Mouse (Mus musculus): ENCODE results near the gene Myod1.

Myod1 gene

DNA sequence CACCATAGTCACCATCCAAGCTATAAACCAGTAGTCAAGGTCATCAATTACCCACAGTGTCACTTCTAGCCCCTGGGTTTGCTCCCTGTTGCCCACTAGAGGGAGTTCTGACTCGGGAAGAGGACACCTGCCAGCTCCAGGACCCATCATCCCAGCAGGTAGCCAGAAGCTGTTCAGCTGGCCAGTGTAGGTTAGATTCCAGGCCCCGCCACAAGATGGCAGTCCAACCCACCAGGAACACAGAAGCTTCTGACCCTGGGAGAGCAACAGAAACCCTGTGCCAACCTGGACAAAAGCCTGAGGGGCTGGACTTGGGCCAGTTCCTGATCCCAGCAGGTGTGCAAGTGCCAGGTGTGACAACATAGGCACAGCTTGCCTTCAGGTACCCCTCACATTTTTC lies 16.8 kb downstream of the Myod1 start:
- DNase-seq (ENCODE audit: low spot score) = peak; percentile 86

DNA sequence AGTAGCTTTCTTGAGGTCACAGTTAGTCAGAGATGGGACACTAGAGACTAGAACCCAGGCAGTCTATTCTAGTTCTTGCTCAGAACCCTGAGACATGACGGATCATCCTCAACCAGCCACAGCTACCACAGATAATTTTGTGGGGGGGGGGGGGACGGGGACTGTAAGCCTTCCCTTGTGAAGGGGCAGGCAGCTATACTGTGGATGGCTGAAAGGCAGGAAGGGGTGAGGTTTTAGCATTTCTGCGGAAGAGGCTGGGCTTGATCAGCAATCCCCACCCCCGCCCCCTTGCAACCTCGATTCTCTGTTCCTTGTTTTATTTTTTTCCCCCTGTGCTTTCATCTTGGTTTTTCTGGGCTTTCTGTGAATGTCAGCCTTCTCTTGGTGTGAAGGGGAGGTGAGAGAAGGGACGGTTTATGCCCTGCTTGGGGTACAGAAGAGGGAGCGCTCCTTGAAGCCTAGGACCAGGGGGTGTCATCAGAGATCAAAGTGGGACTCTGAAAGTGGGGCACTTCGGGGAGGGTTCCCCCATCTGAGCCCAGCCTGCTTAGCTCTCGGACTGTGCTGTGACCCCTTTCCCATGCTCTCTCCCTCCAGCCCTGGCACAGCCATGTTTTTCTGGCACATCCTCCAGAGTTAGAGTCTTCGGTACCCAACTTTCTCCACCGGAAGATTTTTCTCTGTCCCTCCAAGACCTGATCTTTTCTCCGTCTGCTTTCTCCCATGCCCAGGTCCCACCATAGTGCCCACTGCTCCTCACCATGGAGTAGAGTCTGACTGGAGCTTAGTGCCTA lies 17.6 kb downstream of the Myod1 start:
- no peak for DNase-seq (ENCODE audit: low spot score)

DNA sequence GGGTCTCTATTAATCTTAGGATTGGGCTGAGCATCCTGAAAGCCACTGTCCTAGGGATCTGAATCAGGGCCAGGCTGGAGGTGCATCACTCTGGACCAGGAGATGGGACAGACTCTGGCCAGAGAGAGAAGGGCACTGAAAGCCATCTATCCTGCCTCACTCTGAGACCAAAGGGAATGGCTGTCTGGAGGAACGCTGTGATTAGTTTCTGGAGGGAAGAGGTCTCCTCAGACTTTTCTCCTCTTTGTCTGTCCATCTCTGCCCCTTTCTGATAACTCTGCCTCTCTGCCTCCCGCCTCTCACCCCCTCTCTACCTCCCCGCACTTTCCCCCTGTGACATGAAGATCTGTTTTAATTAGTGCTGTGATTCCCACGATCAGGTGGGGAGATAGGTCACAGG lies 18.7 kb downstream of the Myod1 start:
- no peak for DNase-seq (ENCODE audit: low spot score)

DNA sequence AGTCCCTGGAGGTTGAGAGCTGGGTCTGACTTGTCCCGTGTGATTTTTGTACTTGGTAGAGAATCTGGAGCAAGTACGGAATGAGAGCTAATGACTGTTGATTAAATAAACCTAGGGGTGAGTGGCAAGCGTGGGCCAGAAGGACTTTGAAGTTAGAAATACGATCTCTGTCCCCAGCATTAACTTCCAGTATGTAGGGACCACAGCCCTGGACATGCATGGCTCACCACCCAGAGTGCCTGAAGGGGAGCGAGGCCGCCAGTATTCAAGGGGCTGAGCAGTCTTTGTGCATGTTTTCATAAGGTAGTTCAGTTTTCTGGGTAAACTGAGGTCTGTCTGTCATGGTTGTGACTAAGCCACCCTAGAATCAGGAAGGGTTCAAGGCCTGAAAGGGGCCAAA lies 19.3 kb downstream of the Myod1 start:
- DNase-seq (ENCODE audit: low spot score) = peak; percentile 12

DNA sequence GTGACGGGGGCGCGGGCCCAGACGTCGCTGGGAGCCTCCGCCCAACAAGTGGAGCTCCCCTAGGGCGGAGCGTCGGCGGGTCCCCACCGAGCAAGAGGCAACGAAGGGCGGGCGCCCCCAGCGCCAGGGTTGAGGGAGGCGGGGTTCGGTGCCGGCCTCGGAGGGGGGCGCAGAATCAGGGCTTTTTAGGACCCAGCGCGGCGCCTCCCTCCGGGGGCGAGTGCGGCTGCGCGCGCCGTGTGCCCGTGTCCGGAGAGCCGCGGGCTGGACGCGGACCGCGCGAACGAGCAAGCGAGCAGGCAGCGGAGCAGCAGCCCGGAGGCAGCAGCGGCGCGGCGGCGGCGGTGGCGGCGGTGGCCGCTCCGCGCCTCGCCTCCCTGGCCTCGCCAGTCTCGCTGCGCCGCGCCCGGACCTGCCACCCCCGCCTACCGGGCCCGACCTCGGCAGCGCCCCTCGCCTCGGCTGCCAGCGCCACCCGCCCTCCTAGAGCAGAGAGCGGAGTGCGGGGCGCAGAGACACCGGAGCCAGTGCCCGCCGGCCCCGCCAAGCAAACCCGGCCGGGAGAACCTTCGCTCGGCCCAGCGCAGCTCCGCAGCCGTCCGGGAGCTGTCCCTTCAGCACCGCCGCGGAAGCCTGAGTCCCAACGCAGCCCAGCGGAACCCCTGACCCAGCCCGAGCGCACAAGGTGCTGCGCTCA lies 20.1 kb downstream of the Myod1 start, which contains the start of gene Kcnc1:
TSS of gene Kcnc1 (plus strand) at position 267 of the 697 bp plus-strand sequence.
- DNase-seq (ENCODE audit: low spot score) = peak; percentile 85

DNA sequence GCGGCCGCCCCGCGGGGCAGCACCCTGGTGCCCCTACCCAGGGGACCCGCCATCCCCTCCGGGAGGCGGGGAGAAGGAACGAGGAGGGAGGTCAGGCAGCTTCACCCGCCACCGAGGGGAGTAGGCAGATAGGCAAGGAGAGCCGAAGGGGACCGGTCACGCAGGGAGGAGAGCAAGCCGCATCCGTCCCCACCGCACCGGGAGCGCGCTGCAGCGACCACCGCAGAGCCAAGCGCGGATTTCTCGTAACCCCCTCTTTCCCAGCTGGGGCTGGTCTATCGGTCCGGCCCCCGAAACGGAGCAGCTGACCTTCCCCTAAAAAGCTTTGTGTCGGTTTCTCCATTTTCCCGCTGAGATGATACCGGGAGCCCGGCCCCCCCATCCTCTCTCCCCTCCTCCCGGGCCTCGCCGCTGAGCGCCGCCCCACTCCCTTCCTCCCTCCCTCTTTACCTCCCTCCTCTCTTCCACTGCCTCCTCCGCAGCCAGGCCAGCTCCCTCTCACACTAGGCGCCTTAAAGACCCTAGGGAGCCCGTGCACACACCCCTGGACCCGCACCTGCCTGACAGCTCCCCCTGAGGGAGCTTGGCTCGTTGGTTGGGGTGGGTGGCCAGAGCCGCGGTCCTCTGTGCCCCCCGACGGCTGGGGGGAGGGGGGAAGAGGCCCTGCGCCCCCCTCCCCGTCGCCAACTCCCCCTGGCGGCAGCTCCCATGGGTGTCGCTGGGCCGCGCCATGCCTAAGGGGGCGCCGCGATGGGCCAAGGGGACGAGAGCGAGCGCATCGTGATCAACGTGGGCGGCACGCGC lies 20.9 kb downstream of the Myod1 start:
- peak; percentile 45 for DNase-seq (ENCODE audit: low spot score)

DNA sequence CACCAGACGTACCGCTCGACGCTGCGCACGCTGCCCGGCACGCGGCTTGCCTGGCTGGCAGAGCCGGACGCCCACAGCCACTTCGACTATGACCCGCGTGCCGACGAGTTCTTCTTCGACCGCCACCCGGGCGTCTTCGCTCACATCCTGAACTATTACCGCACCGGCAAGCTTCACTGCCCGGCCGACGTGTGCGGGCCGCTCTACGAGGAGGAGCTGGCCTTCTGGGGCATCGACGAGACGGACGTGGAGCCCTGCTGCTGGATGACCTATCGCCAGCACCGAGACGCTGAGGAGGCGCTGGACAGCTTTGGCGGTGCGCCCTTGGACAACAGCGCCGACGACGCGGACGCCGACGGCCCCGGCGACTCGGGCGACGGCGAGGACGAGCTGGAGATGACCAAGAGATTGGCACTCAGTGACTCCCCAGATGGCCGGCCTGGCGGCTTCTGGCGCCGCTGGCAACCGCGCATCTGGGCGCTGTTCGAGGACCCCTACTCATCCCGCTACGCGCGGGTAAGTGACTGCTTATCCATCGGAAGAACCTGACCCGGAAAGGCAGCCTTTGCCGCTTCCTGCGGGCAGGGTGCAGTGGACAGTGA lies 21.6 kb downstream of the Myod1 start:
- DNase-seq (ENCODE audit: low spot score) = no peak

DNA sequence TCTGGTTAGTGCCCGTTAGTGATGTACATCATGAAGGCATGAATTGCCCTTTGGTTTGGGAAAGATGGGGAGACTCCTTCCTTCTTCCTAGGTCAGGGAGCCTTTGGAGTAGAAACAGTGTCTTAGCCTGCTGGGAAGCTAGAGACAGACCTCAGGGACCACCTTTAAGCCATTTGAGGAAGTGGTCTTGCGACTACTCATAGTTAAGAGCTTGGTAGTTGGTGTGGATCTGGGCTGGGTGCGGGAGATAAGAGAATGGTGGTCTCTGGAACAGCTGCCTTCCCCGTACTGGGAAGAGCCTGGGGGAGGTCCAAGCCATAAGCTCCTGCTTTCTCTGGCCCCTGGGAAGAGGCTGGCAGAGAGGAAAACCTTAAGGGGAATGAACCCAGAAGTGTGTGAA lies 22.3 kb downstream of the Myod1 start:
- no peak for DNase-seq (ENCODE audit: low spot score)

DNA sequence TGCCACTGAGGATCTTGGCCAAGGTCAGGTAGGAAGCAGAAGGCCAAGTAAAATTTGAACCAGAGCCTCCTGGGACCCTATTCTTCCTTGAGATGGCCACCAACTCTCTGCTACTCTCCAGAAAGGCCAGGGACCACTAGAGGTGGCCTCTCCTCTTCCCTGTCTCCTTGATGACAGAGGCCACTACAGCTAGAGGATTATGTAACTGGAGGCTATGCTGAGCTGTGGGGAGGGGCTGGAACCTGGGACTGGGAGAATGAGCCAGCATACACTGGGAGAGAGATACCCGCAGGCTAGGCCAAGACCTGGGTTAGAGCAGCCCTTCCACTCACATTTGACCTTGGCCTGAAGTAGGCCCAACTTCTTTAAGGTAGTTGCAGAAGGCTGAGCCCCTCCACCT lies 23.4 kb downstream of the Myod1 start:
- DNase-seq (ENCODE audit: low spot score) = no peak

DNA sequence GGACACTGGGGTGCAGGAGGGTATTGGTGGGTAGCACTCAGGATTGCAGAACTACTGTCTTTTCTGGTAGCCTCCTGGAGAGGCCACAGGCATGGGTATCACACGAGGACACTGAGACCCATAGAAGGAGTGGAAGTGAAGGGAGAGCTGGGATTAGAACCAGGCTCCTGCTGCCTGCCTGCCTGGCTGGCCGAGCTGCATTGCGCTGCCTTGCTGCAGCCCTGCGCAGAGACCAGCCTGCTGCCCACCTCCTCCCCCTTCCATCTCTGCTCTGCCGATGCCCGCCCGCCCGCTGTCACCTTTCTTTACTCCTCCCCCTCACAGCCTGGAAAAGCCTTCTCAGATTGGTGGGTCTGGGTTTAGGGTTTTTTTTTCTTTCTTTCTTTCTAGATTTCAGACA lies 24.1 kb downstream of the Myod1 start:
- no peak for DNase-seq (ENCODE audit: low spot score)

DNA sequence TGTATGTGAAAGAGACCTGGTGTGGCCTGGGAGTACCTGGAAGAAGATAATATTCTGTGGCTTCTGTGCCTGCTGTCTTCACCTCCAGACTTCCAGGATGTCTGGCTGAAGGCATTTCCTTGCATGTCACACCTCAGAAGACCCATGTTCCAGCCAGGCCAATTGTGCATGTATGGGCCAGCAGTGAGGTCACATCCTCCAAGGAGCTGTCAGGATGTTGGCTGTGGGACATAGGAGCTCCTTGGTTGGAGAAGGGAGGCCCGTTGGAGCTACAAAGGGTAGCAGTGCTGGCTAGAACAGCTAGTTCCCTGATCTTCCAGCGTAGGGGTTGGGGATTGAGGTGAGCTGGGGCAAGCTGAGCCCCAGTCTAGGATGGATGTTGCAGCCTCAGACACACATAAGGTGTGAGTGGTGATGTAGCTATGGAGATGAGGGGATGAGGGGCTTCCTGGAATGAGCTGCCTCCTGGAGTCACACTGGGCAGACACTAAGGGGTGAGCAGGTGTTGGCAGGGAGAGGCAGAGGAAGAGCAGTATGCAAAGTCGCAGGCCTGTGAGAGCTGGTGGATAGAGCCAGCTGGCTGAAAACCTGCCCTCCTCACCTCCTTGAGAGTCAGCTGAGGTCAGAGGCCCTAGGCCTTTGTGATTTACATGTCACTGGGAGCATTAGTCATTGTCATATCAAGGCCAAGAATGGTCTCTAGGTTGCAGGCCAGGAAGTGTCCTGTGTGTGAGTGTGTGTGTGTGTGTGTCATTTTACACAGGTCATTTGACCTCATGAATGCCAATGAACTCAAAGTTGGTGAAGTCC lies 25.3 kb downstream of the Myod1 start:
- no peak for DNase-seq (ENCODE audit: low spot score)

DNA sequence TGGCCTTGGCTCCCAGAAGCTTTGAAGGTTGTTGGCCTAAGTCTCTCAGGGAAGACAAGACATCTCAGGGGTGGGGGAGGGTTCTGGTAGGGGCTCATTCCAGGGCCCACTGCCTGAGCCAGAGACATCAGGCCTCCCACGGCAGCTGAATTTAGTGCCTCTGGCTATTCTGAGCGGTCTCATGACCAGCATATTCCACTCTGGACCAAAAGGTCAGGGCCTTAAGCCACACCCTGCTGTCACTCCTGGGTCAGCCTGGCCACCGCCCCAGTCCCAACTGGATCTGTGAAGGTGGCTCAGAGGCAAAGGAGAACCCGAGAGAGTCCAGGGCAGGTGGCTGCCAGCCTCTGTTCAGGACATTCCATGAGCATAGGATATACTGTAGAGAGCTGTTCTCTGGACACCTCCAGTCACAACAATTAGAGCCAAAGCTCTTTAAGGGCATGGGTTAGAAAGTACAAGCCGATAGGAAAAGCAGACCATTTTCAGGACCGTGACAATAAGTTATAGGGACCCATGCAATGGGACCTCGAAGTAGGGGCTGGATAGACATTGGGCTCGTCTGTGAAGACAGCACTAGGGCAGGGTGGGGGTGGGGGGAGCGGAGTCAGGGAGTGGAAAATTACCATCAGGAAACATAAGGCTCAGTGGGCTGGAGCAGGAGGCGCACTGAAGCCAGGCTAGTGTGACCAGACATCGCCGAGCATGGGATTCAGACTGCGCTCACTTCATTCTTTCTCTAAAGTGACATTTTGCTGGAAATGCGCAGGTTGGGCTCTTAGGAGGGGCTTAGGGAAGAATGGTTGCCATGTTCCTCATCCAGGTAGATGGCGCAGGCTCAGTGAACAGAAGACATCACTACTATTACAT lies 27.6 kb downstream of the Myod1 start:
- DNase-seq (ENCODE audit: low spot score) = no peak

DNA sequence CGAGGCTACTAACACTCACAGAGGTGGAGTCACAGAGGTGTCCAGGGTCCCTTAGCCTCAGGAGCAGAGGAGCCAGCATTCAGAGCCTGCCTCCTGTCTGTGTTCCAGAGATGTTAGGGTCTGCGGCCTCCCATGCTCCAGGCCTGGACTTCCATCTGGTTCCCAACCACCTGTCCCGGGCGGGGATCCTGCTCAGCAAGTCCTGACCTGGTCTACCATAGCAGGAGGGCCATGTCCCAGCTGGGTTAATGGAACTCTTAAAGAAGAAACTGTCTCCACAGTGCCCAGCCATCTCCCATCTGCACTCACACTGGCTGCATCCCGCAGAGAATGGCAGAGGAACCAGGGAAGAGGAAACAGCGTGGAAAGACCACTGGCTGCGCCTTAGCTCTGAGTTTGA lies 28.5 kb downstream of the Myod1 start:
- DNase-seq (ENCODE audit: low spot score) = no peak

DNA sequence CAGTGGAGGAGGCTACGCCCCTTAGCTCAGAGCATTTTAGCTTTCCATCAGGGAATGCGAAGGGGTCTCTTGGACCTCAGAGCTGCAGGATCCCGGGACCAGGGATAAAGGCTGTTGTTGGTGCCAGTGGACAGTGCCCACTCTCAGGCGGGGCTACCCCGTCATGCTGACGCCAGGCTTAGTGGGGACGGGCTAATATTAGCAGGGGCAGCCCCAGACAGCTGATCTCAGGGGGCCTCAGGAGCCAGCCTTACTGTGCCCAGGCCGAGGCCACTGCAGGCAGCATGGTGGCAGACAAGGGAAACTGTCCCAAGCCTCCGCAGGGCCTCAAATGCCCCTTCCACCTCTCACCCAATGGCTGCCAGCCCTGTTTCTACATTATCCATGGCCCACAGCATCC lies 32.3 kb downstream of the Myod1 start:
- DNase-seq (ENCODE audit: low spot score) = no peak

DNA sequence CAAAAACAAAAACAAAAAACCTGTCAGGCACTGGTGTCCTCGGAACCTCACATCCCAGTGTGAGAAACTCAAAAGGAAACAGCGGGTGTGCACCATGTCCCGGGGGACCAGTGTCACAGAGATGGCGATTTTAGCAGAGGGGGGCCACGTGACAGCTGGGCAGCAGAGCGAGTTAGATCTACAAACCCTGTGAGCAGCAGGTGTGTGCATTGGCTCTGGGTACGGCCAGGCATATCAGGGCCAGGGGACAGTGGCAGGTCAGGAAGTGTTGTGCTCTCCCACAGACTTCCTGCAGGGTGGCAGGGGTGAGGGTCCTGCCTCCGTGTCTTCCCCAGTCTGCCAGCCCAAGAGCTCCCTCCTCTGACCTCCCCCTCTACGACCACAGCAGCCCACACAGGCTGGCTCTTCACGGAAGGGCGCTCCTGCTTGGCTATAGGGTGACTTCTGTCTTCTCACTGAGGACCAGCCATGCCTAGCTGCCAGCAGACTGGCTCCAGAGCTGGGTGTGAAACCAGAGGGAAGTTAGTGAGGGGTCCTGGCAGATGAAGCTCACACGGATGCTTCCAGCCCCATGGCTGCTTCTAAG lies 33.0 kb downstream of the Myod1 start:
- DNase-seq (ENCODE audit: low spot score) = no peak

DNA sequence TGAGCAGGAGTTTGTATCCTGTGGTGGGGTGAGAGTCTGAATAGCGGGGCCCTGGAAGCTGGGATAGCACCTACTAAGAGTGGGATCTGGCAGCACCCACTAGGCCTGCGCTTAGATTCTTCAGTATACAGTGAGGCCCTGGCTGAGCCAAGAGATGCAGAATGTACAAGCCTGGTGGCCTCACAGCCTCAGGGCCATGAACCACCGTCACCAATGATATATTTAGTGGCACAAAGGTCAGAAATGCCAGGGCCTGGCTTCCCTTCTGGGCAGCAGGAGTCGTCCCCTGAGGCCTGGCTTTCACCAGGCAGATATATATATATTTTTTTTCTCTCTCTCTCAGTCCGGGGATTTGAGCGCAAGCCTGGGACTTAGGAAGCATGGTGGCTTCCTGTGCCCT lies 34.5 kb downstream of the Myod1 start:
- DNase-seq (ENCODE audit: low spot score) = no peak

DNA sequence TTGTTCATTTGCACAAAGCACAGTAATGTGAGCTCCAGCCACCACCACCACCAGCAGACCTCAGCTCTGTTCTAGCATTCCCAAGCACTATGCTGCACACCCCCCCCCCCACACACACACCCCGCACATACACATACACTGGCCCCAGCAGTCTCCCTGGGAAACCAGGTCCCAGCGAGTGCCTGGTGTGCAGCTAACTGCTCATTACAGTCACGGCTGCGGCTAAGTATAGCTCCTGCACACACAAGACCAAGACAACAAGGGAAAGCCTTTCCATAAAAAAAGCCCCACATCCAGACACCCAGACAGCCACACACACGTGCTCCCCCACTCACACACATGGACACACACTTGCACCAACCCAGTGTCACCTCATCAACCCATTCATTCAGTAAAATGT lies 36.5 kb downstream of the Myod1 start:
- DNase-seq (ENCODE audit: low spot score) = no peak

DNA sequence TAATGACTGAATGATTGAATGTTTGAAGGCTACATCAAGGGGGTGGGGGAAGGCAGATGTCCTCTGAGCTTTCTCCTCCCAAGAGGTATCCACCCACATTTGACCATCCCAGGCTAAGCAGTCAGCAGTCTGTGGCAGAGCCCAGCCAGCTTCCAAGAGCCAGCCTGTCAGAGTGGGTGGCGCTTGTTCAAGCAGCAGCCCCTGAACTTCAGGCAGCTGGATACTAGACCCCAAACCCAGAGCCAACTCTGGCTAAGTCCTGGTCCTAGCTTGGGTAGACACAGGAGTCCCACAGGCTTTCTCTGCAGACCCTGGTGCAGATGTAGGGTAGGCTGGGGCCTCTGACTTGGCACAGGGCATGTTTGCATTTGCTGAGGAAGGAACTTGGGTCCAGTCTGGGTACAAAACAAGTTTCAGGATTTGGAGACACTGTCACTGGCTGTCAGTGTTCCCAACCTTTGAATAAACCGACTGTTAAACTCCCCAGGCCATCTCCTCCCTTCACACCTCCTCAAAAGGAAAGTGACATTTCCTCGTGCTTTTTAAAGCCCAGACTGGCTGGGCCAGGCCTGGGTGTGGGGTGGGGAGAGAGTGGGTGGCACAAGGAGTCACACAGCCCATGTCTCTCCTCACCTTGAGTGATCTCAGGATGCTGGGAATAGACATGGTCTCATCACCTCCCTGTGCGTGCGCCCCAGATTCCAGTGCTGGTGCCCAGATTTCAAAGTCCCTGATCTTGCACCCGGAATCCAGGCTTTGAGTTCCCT lies 37.9 kb downstream of the Myod1 start:
- no peak for DNase-seq (ENCODE audit: low spot score)

DNA sequence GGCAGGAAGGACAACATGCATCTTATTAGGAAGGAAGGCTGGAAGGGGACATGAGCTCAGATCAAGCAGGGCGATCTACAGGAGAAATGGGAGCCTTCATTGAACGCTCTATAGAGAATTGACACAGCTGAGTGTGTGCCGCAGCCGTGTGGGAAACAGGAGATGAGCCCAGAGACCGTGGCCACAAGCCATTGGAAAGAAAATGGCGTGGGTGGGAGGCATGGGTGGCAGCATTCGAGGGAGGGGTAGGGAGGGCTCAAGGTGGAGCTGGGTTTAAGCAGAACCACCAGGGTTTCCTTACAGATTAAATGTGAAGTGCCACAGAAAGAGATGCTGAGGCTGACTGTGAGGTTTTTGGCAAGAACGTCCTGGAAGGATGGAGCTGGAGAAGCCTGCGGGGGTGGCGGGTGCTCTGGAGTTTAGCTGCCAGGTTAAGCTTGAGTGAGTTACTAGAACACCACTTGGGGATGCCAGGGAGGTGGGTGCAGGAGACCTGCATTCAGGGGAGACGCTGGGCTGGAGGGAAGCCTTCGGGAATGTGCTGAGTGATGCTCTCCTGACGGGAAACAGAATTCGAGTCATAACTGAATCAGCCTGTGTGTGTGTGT lies 39.6 kb downstream of the Myod1 start:
- no peak for DNase-seq (ENCODE audit: low spot score)
